Mouse (Mus musculus) liver, adult 2 months (tissue): ENCODE data around the gene Myo16. TPM values are rescaled to one million over a fixed set of nuclear protein-coding genes. Genes with fewer than 3 reads are reported as not detected.

Experiments
- DNase-seq: peaks from one replicate; pipeline ENCODE4 v3.0.0-alpha.2; 2011; ENCODE audit warnings: low read depth, low spot score; ENCODE audit errors: extremely low read depth
- H3K27ac ChIP-seq: fragments of 200-500 bp; replicated peaks from 2 replicates; pipeline ENCODE4 v1.5.1; 2012; ENCODE audit warnings: low read depth, mild to moderate bottlenecking, control low read depth, inconsistent platforms, low read length; ENCODE audit not compliant: insufficient read depth
- H3K27me3 ChIP-seq: fragments of 200-500 bp; 2 replicates; pipeline ENCODE4 v1.6.1; 2012; ENCODE audit warnings: mild to moderate bottlenecking, moderate library complexity, low read length, inconsistent platforms; ENCODE audit not compliant: control insufficient read depth, insufficient read depth
- H3K36me3 ChIP-seq: fragments of 200-500 bp; 2 replicates; pipeline ENCODE4 v1.6.1; 2012; ENCODE audit warnings: low read length, inconsistent platforms; ENCODE audit not compliant: control insufficient read depth, insufficient read depth
- H3K4me1 ChIP-seq: fragments of 200-500 bp; 2 replicates; pipeline ENCODE4 v1.6.1; 2011; ENCODE audit warnings: low read length; ENCODE audit not compliant: control insufficient read depth, insufficient read depth
- H3K4me3 ChIP-seq: fragments of 200-500 bp; 2 replicates; pipeline ENCODE4 v1.5.1; 2011; ENCODE audit warnings: low read depth, mild to moderate bottlenecking, control low read depth, low read length, moderate library complexity; ENCODE audit not compliant: insufficient read depth
- H3K79me2 ChIP-seq: fragments of 200-500 bp; 2 replicates; pipeline ENCODE4 v1.6.1; 2012; ENCODE audit warnings: inconsistent platforms, mild to moderate bottlenecking, low read length, moderate library complexity; ENCODE audit not compliant: control insufficient read depth, insufficient read depth
- H3K9ac ChIP-seq: fragments of 200-500 bp; 2 replicates; pipeline ENCODE4 v1.6.1; 2012; ENCODE audit warnings: low read depth, mild to moderate bottlenecking, control low read depth, inconsistent platforms, low read length
- CTCF ChIP-seq: fragments of 200-500 bp; IDR thresholded peaks from 2 replicates; pipeline ENCODE4 v1.5.1; 2011; ENCODE audit warnings: low read depth, low read length, control low read depth
- POLR2A ChIP-seq: fragments of 200-500 bp; IDR thresholded peaks from 2 replicates; pipeline ENCODE4 v1.6.1; 2011; ENCODE audit warnings: low read length, control low read depth; ENCODE audit not compliant: insufficient read depth; ENCODE audit errors: extremely low read depth
- WGBS: fragments of 180-500 bp; shearing (Covaris S2); methylation state at CpG from one replicate; pipeline ENCODE4 v1.1.7; 2018; 5-methylcytosine and 5-hydroxymethylcytosine counted together
- polyA plus RNA-seq: library from polyadenylated mRNA; depleted of rRNA; stranded (reverse); fragments of >200 nt; gene quantifications from 2 replicates; pipeline ENCODE4 v1.2.3, GENCODE M21; 2012
- total RNA-seq: library from RNA; depleted of rRNA; stranded (reverse); fragments of >200 nt; gene quantifications from 2 replicates; pipeline ENCODE4 v1.2.3, GENCODE M21; 2014

The Myo16 gene
- total and polyA plus RNA-seq, 2 experiments = not detected

DNA sequence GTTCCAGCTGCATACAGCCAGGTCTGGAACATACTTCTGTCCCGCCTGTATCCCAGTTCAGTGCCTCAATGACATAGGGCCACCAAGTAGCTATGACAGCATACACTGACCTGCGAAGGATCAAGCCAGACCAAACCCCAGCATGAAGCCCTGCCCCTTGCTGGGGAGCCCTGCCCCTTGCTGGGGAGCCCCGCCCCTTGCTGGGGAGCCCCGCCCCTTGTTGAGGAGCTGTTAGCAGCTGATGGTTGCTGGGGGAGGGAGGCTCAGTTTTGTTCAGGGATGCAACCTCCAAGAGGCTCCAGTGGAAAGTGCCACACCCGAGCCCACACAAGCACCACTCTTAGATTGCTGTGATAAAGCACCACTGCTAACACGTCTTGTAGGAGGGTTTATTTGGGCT is 266.8 kb downstream of the Myo16 start:
- H3K27ac ChIP-seq = no peak overlapping the region
- no peak overlapping the region for H3K4me3 ChIP-seq
- no peaks in the 10 kb centered on the region for H3K27me3 ChIP-seq
- no peaks in the 10 kb centered on the region for H3K36me3 ChIP-seq
- H3K4me1 ChIP-seq = no peaks in the 10 kb centered on the region
- 78% methylated on average over 6 of the region's 6 CpGs for WGBS
- DNase-seq = no peak
- TF ChIP-seq CTCF (no peak), POLR2A (no peak)
- H3K79me2 ChIP-seq = no peaks in the 10 kb centered on the region
- no peak overlapping the region for H3K9ac ChIP-seq

DNA sequence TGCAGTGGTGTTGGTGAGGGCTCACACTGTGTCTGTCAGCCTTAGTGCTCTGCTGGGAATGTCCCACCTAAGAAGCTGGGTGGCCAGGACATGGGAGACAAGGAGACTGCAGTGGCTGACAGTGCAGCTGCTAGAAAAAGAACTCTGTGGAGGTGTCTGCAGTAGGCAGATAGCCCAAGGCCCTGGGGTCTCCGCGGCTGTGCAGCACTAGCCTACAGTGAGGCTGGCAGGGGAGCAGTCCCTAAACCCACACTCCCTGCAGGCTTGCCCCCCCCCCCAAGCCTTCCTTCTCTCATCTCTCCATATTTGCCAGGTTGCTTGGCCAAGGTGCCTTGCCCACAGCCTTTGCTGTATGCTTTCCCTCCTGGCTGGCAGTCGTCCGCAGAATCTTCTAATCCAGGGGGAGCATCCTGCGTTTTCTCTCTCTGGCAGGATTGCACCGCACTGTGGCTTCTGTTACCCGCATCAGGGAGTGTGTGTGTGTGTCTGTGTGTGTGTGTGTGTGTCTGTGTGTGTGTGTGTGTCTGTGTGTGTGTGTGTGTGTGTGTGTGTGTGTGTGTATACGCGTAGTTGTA is 267.9 kb downstream of the Myo16 start:
- Histone ChIP-seq H3K79me2 (no peaks in the 10 kb centered on the region), H3K4me3 (no peak overlapping the region), H3K27me3 (no peaks in the 10 kb centered on the region), H3K9ac (no peak overlapping the region), H3K27ac (no peak overlapping the region), H3K4me1 (no peaks in the 10 kb centered on the region), H3K36me3 (no peaks in the 10 kb centered on the region)
- no peak for TF ChIP-seq POLR2A
- no peak for TF ChIP-seq CTCF
- 80% methylated on average over 9 of the region's 9 CpGs for WGBS
- DNase-seq = no peak

DNA sequence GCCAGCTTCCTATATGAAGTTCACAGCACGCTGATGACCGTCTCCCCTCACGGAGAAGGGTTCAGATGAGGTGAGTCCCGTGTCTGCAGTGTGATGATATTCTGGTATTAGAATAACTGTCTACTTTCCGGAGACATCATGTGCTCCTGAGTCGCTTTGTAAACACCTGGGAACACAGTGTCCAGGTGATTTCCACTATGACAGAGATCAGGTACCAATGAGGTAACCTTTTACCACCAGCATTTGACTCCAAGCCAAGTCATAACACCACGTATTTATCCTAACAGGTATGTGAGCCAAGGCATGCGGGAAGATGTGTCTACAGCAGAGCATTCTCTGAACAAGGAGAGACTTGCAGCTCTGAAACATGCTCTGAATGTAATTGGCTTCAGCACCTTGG is 281.8 kb downstream of the Myo16 start:
- WGBS = 48% methylated on average over 8 of the region's 8 CpGs
- no peak for DNase-seq

DNA sequence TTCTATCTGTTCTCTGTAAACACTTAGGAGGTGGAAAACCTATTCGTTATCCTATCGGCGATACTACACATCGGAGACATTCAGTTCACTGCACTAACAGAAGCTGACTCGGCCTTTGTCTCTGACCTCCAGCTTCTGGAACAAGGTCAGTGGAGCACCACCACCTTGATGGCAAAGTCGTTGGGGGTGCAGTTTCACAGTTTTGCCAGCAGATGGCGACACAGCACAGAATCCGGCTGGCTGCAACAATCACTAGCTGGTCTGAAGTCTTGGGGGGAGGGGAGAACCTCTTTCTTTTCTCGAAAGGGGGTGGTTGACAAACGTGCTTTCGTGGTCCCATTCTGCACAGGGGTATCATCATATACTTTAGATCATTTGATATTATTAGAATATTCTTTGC is 285.1 kb downstream of the Myo16 start:
- no peaks in the 10 kb centered on the region for H3K27me3 ChIP-seq
- H3K4me1 ChIP-seq = peaks cover 2% of the 10 kb centered on the region; the same call in 1 of the 2 replicates
- H3K4me3 ChIP-seq = no peak overlapping the region
- WGBS = 7% methylated on average over 11 of the region's 11 CpGs
- no peaks in the 10 kb centered on the region for H3K36me3 ChIP-seq
- no peaks in the 10 kb centered on the region for H3K79me2 ChIP-seq
- H3K9ac ChIP-seq = no peak overlapping the region
- peak; percentile 99 for TF ChIP-seq CTCF
- no peak for TF ChIP-seq POLR2A
- H3K27ac ChIP-seq = no peak overlapping the region
- DNase-seq = peak; percentile 57

More for the DNA sequence above, 281.8 kb downstream of the Myo16 start:
- H3K27ac ChIP-seq = no peak overlapping the region
- no peaks in the 10 kb centered on the region for H3K36me3 ChIP-seq
- H3K27me3 ChIP-seq = no peaks in the 10 kb centered on the region
- no peaks in the 10 kb centered on the region for H3K79me2 ChIP-seq
- no peak overlapping the region for H3K4me3 ChIP-seq
- peaks cover 2% of the 10 kb centered on the region; the same call in 1 of the 2 replicates for H3K4me1 ChIP-seq
- no peak overlapping the region for H3K9ac ChIP-seq
- TF ChIP-seq POLR2A = no peak
- no peak for TF ChIP-seq CTCF

DNA sequence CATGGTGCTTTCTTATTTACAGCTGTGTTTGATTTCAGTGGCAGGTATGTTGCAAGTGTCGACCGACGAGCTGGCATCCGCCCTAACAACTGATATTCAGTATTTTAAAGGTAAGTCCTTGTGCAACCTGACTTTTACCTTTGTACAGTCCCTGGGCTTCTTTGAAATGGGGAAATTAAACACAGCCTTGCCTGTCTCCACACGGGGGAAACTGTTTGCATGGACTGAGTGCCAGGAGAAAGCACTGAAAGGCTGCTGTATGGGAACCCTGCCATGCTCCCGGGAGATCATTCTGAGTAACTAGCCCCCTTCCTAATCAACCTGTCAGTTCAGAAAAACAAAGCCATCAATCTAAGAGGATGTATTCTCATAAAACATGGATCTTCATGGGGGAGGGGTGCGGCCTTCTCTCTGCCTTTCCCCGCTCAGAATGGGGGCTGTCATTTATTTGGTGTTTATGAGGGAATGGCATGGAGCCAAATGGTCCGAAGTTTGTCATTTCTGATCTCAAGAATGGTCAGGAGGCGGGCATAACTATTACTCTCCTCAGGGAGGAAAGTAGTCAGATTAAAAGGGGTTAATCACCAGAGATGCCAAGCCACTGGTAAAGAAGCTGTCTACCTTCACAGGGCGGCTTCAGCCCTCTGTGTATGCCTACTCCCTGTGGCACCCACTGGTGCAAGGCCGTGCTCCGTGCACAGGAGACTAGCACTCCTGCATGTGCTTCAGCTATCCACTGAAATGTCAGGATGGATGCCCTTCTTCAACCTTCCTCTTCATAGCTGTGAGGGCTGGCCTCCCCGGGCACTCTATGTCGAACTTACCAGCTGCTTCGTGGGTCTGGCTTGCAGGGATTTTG is 286.1 kb downstream of the Myo16 start:
- no peaks in the 10 kb centered on the region for H3K27me3 ChIP-seq
- TF ChIP-seq CTCF = no peak
- no peak for TF ChIP-seq POLR2A
- H3K4me1 ChIP-seq = peaks cover 2% of the 10 kb centered on the region; the same call in 1 of the 2 replicates
- H3K4me3 ChIP-seq = no peak overlapping the region
- DNase-seq = peak; percentile 89
- H3K79me2 ChIP-seq = no peaks in the 10 kb centered on the region
- 44% methylated on average over 16 of the region's 16 CpGs for WGBS
- no peaks in the 10 kb centered on the region for H3K36me3 ChIP-seq
- no peak overlapping the region for H3K9ac ChIP-seq
- H3K27ac ChIP-seq = no peak overlapping the region

DNA sequence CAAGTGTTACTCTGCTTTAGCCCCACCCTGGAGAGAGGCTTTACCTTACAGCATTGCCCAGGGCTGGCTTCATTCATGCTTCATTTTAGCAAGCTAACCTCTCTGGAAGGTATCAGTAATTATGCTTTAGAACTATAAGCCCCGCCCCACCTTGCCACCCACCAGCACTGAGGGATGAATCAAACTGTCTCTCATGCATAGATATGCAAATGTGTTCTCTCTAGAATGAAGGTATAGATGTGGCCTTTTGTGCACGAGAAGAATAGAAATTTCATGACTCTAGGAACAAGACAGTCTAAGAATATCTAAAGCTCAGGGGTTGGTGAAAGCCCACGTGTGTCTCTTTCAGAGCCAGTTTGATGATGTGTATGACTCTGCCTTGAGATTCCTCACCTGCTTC is 288.9 kb downstream of the Myo16 start:
- Histone ChIP-seq H3K36me3 (no peaks in the 10 kb centered on the region), H3K4me1 (peaks cover 2% of the 10 kb centered on the region; the same call in 1 of the 2 replicates), H3K9ac (no peak overlapping the region), H3K4me3 (no peak overlapping the region), H3K27ac (no peak overlapping the region), H3K27me3 (no peaks in the 10 kb centered on the region), H3K79me2 (no peaks in the 10 kb centered on the region)
- TF ChIP-seq POLR2A = no peak
- TF ChIP-seq CTCF = no peak
- DNase-seq = no peak
- 84% methylated on average over 3 of the region's 3 CpGs for WGBS
